9 mouse cellular contexts compared by ENCODE assay signal in the genomic region with DNA sequence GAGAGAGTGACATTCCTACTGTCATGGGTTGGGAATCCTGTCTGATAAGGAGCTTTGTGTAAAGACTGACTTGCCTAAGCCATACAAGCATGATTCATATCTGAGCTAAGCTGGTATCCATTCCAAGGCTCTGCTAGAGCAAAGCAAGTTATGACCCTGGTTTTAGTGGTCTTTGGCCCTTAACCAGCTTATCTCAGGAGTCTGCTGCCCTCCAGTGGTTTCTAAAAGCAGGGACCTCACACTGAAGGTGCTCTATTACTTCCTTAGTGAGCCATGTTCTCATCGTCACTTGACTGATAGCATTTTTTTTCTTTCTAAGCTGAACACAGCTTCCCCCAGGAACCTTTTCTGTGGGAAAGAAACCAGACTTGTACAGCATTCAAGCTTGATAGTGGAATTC. TPM values are rescaled to one million over a fixed set of nuclear protein-coding genes. Genes with fewer than 3 reads are reported as not detected.
DNase-seq lines count a peak whose midpoint lies in the region; ATAC-seq lines count a peak whose summit lies in the region.
"Had no signal": no experiment of that assay in that cellular context is flagged by ENCODE, and none has a peak within 500 bp of the region (broad histone marks: within the 10 kb centered on the region; RNA-seq: fewer than 3 reads in every experiment).

No protein-coding gene starts in this region.

- H3K36me3 ChIP-seq in kidney, embryonic 16.5 days (ENCODE audit: insufficient read depth, low read length), result peaks cover 44% of the 10 kb centered on the region
- H3K36me3 ChIP-seq in forebrain, embryonic 10.5 days (replicated peaks), result peaks cover 100% of the 10 kb centered on the region

- peak; percentile 46; the same call in 1 of the 2 replicates for ATAC-seq in kidney, embryonic 16.5 days (ENCODE audit: low FRiP score, low TSS enrichment)
- peak; percentile 93 for ATAC-seq in megakaryocyte progenitor cell, adult 5-6 weeks (replicated peaks; ENCODE audit: poor library complexity)

- H3K4me3 ChIP-seq in kidney, embryonic 16.5 days (ENCODE audit: low read length), result no peak overlapping the region
- no peak overlapping the region for H3K4me3 ChIP-seq in forebrain, embryonic 10.5 days
- H3K4me3 ChIP-seq: limb, embryonic 12.5 days had no signal

- H3K9me3 ChIP-seq in kidney, embryonic 16.5 days (ENCODE audit: low read length), result no peaks in the 10 kb centered on the region
- H3K9me3 ChIP-seq in forebrain, embryonic 10.5 days, result no peaks in the 10 kb centered on the region
- H3K9me3 ChIP-seq: limb, embryonic 12.5 days had no signal

- no peak overlapping the region for H3K27ac ChIP-seq in kidney, embryonic 16.5 days (ENCODE audit: low read length)
- no peak overlapping the region for H3K27ac ChIP-seq in forebrain, embryonic 10.5 days
- H3K27ac ChIP-seq: limb, embryonic 12.5 days had no signal

- intact Hi-C loops in heart, postnatal 25 days (cut with DNase I), result loop anchor here (1.0 to 5.0 kb wide), 2 partner anchors 36 to 58 kb away; no protein-coding TSS in a partner anchor

- WGBS in kidney, embryonic 16.5 days, result 7% methylated on average over 1 of the region's 1 CpGs
- 16% methylated on average over 1 of the region's 1 CpGs for WGBS in forebrain, embryonic 10.5 days

- no peaks in the 10 kb centered on the region for H3K27me3 ChIP-seq in kidney, embryonic 16.5 days (ENCODE audit: insufficient read depth, low read length)
- no peaks in the 10 kb centered on the region for H3K27me3 ChIP-seq in forebrain, embryonic 10.5 days (ENCODE audit: poor library complexity, severe bottlenecking)
- H3K27me3 ChIP-seq: limb, embryonic 12.5 days had no signal

- peak; percentile 11 to 25 for DNase-seq in heart, adult 9 months (ENCODE audit: low spot score in 2 of 2)
- no peak for DNase-seq in heart, postnatal 25 days (ENCODE audit: low spot score)
- DNase-seq in 3T3-L1 (ENCODE audit: low read depth, low spot score) (peak; percentile 90), MEL-GATA-1-ER (ENCODE audit: extremely low read depth, low read depth) (peak; percentile 39)
- peak; percentile 58 for DNase-seq in embryo, embryonic 11 days
- DNase-seq in forebrain, embryonic 10.5 days (ENCODE audit: extremely low spot score, low spot score), result no peak

- H3K4me1 ChIP-seq in kidney, embryonic 16.5 days (ENCODE audit: insufficient read depth, low read length), result no peaks in the 10 kb centered on the region
- H3K4me1 ChIP-seq in forebrain, embryonic 10.5 days, result peaks cover 8% of the 10 kb centered on the region; the same call in 1 of the 2 replicates
- H3K4me1 ChIP-seq: limb, embryonic 12.5 days had no signal

- no peak overlapping the region for H3K9ac ChIP-seq in kidney, embryonic 16.5 days (replicated peaks; ENCODE audit: low read length)
- H3K9ac ChIP-seq: limb, embryonic 12.5 days had no signal

- no peak overlapping the region for H3K4me2 ChIP-seq in kidney, embryonic 16.5 days (replicated peaks; ENCODE audit: low read depth, low read length)
- H3K4me2 ChIP-seq: limb, embryonic 12.5 days had no signal

RNA-seq across cellular contexts. Expression of gene Slc7a6os, which starts 12.0 kb away (rescaled TPM):
- 10 to 100 TPM in 1 of 2 experiments, 1 to 10 TPM in 1; 9.6 to 10.9 TPM for total RNA-seq in heart, postnatal 25 days (2021)
- polyA plus RNA-seq in kidney, embryonic 16.5 days (2015; fragmentation: Nextera tagmentation; extraction: Ambion mirVana), result 32.2 and 32.4 TPM in 2 replicates
- total RNA-seq in megakaryocyte progenitor cell, adult 5-6 weeks (2015), result 43.4 and 54.2 TPM in 2 replicates
- 39.5 and 47.7 TPM in 2 replicates for total RNA-seq in megakaryocyte progenitor cell, adult 5-6 weeks (2017)
- 36.5 and 37.2 TPM in 2 replicates for polyA plus RNA-seq in forebrain, embryonic 10.5 days (2016; fragmentation: Nextera tagmentation; extraction: Ambion mirVana)

RNA-seq across cellular contexts. Expression of gene Prmt7, which starts 12.0 kb away (rescaled TPM):
- 10 to 100 TPM; 23.1 to 25.8 TPM for total RNA-seq in heart, postnatal 25 days (2021)
- 54.8 and 55.3 TPM in 2 replicates for polyA plus RNA-seq in kidney, embryonic 16.5 days (2015; fragmentation: Nextera tagmentation; extraction: Ambion mirVana)
- total RNA-seq in megakaryocyte progenitor cell, adult 5-6 weeks (2015), result 14.6 and 16.2 TPM in 2 replicates
- total RNA-seq in megakaryocyte progenitor cell, adult 5-6 weeks (2017), result 41.0 and 45.8 TPM in 2 replicates
- polyA plus RNA-seq in forebrain, embryonic 10.5 days (2016; fragmentation: Nextera tagmentation; extraction: Ambion mirVana), result 88.6 and 89.1 TPM in 2 replicates

RNA-seq across cellular contexts. Expression of gene Slc7a6, which starts 30.1 kb away (rescaled TPM):
- total RNA-seq in heart, postnatal 25 days (2021), result 10 to 100 TPM; 12.0 to 12.2 TPM
- 49.9 and 52.4 TPM in 2 replicates for polyA plus RNA-seq in kidney, embryonic 16.5 days (2015; fragmentation: Nextera tagmentation; extraction: Ambion mirVana)
- 25.3 and 32.8 TPM in 2 replicates for total RNA-seq in megakaryocyte progenitor cell, adult 5-6 weeks (2015)
- 20.8 and 27.6 TPM in 2 replicates for total RNA-seq in megakaryocyte progenitor cell, adult 5-6 weeks (2017)
- 86.5 and 87.9 TPM in 2 replicates for polyA plus RNA-seq in forebrain, embryonic 10.5 days (2016; fragmentation: Nextera tagmentation; extraction: Ambion mirVana)

RNA-seq across cellular contexts. Expression of gene Pla2g15, which starts 48.5 kb away (rescaled TPM):
- total RNA-seq in heart, postnatal 25 days (2021), result 1 to 10 TPM; 7.8 to 8.7 TPM
- polyA plus RNA-seq in kidney, embryonic 16.5 days (2015; fragmentation: Nextera tagmentation; extraction: Ambion mirVana), result 14.9 and 15.6 TPM in 2 replicates
- 18.6 and 20.1 TPM in 2 replicates for total RNA-seq in megakaryocyte progenitor cell, adult 5-6 weeks (2015)
- 16.0 and 18.8 TPM in 2 replicates for total RNA-seq in megakaryocyte progenitor cell, adult 5-6 weeks (2017)
- 12.6 and 14.0 TPM in 2 replicates for polyA plus RNA-seq in forebrain, embryonic 10.5 days (2016; fragmentation: Nextera tagmentation; extraction: Ambion mirVana)

Comparison
In these comparisons a context has a peak if more than half of its experiments do, and no peak if none do; other contexts are left out.
1. DNase-seq: peak in heart, adult 9 months (2 of 2), 3T3-L1 (single experiment), MEL-GATA-1-ER (single experiment) and embryo, embryonic 11 days (single experiment); none in heart, postnatal 25 days (single experiment) and forebrain, embryonic 10.5 days (single experiment).